Mouse (Mus musculus): ENCODE measurements at regions not wholly inside any gene's neighbourhood (a gene's known extent, or its start where the extent isn't known, plus 50 kb on each side); places are given as distances from the start of the nearest gene placed in this dataset. TPM values are rescaled to one million over a fixed set of nuclear protein-coding genes. Genes with fewer than 3 reads are reported as not detected.
"Not testable (repeated sequence)": the region's sequence is repeated elsewhere in the genome, so short reads cannot be mapped to it uniquely, and the experiment has no call there.

DNA sequence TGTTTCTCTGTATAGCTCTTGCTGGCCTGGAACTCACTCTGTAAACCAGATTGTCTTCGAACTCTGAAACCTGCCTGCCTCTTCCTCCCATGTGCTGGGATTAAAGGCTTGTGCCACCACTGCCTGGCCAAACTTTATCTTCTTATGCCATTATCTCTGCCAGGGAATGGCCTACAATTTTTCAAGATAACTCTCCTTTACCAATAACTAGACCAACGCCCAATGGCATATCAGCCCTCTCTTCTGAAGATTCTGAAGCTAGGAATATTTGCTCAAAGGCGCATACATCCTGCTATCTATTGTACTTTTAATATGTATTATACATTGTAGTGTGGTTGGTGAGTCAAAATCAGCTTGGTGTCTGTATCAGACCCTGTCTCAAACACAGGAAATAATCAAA, 235.4 kb upstream of the Cts3 start:
- not testable (repeated sequence) for H3K9me3 ChIP-seq (replicated peaks; ENCODE audit: control insufficient read depth, low read length); H3K36me3 ChIP-seq (ENCODE audit: control insufficient read depth, insufficient read depth, low read length); ATAC-seq (ENCODE audit: insufficient read depth, low FRiP score); H3K27me3 ChIP-seq (ENCODE audit: control insufficient read depth, insufficient read depth, low read length); H3K4me3 ChIP-seq (replicated peaks; ENCODE audit: low read length); H3K27ac ChIP-seq (ENCODE audit: low read length); H3K9ac ChIP-seq (ENCODE audit: low read length); H3K4me1 ChIP-seq (ENCODE audit: control insufficient read depth, insufficient read depth, low read length)
- 82% methylated on average over 3 of the region's 3 CpGs for WGBS
- peak overlapping the region; percentile 45; the same call in 1 of the 2 replicates for H3K4me2 ChIP-seq (ENCODE audit: low read depth, low read length)

- H3K27me3 ChIP-seq (ENCODE audit: control insufficient read depth, insufficient read depth, low read length); H3K4me1 ChIP-seq (ENCODE audit: control insufficient read depth, insufficient read depth, low read length); H3K9me3 ChIP-seq (replicated peaks; ENCODE audit: control insufficient read depth, low read length); H3K27ac ChIP-seq (ENCODE audit: low read length); H3K36me3 ChIP-seq (ENCODE audit: control insufficient read depth, insufficient read depth, low read length): not testable (repeated sequence)
- 0 out of 2 replicates have a peak, but pooled peaks have one; percentile 40 for ATAC-seq (ENCODE audit: insufficient read depth, low FRiP score)
- Histone ChIP-seq H3K4me3 (replicated peaks; ENCODE audit: low read length) (peak overlapping the region; percentile 68), H3K9ac (ENCODE audit: low read length) (peak overlapping the region; percentile 83), H3K4me2 (ENCODE audit: low read depth, low read length) (peak overlapping the region; percentile 45)
- WGBS = under 1% methylated on average over 19 of the region's 19 CpGs
Measured at GRCm38 (mm10) chr13:61804168-61804874, 234.4 kb upstream of the Cts3 start.

GRCm38 (mm10) chr13:61803763-61804162, 233.8 kb upstream of the Cts3 start:
- H3K9ac ChIP-seq (ENCODE audit: low read length) = peak overlapping the region; percentile 83
- not testable (repeated sequence) for H3K9me3 ChIP-seq (replicated peaks; ENCODE audit: control insufficient read depth, low read length); ATAC-seq (ENCODE audit: insufficient read depth, low FRiP score); H3K4me1 ChIP-seq (ENCODE audit: control insufficient read depth, insufficient read depth, low read length); H3K27me3 ChIP-seq (ENCODE audit: control insufficient read depth, insufficient read depth, low read length); H3K36me3 ChIP-seq (ENCODE audit: control insufficient read depth, insufficient read depth, low read length); H3K27ac ChIP-seq (ENCODE audit: low read length)
- peak overlapping the region; percentile 45 for H3K4me2 ChIP-seq (ENCODE audit: low read depth, low read length)
- WGBS = 13% methylated on average over 5 of the region's 5 CpGs
- peak overlapping the region; percentile 68 for H3K4me3 ChIP-seq (replicated peaks; ENCODE audit: low read length)

GRCm38 (mm10) chr13:61763457-61763856, 193.5 kb upstream of the Cts3 start:
- not testable (repeated sequence) for H3K4me2 ChIP-seq (ENCODE audit: low read depth, low read length); ATAC-seq (ENCODE audit: insufficient read depth, low FRiP score)
- 79% methylated on average over 1 of the region's 1 CpGs for WGBS

More at GRCm38 (mm10) chr13:61763457-61763856, 193.5 kb upstream of the Cts3 start:
- not testable (repeated sequence) for H3K9me3 ChIP-seq (replicated peaks; ENCODE audit: control insufficient read depth, low read length); H3K36me3 ChIP-seq (ENCODE audit: control insufficient read depth, insufficient read depth, low read length); H3K27me3 ChIP-seq (ENCODE audit: control insufficient read depth, insufficient read depth, low read length); H3K9ac ChIP-seq (ENCODE audit: low read length); H3K27ac ChIP-seq (ENCODE audit: low read length); H3K4me1 ChIP-seq (ENCODE audit: control insufficient read depth, insufficient read depth, low read length); H3K4me3 ChIP-seq (replicated peaks; ENCODE audit: low read length)

Small RNA genes in the stretch of these regions (microRNA-seq; reads per million reads assigned to microRNA genes)
- gene Gm23739 = not detected
